In the genomic region with DNA sequence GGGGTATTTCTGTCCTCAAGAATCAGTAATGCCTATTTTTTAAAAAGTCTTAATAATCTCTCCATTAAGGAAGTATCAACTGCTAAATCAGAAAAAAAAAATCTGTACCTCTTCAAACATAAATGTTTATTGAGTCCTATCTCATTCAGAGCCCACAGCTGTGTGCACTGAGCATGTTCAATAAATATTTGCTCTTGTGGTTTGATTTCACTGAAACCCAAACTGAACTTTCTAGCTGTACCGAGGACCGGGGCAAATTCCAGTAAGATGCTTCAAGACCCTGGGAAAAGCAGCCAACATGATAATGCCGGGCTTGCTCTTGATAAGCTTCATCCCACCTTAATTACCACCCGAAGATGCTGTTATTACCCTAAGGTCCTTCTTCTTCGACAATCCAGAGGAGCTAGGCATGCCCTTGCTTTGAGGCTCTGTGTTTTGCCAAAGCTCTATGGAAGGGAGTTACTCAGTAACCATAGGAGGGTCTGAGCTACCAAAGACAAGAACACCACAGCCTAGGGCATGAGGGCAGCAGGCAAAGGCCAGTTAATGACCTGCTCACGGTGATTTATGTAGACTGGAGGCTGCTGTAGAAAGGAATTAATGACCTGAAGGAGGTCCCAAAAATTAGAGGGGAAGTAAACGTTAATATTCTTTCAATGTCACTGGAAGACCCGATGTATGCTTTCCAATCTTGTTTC, we compare ENCODE assay signal across 21 mouse cellular contexts. TPM values are rescaled to one million over a fixed set of nuclear protein-coding genes. Genes with fewer than 3 reads are reported as not detected.
A peak's percentile ranks its signal among the peaks of the same experiment; 100 is the strongest.
DNase-seq lines count a peak whose midpoint lies in the region; ATAC-seq and TF ChIP-seq lines count a peak whose summit lies in the region.
"Had no signal": no experiment of that assay in that cellular context is flagged by ENCODE, and none has a peak within 500 bp of the region (broad histone marks: within the 10 kb centered on the region; RNA-seq: fewer than 3 reads in every experiment).

No protein-coding gene starts in this region.

- no peak overlapping the region for H3K27ac ChIP-seq in kidney, adult 2 months (ENCODE audit: insufficient read depth, low read depth, low read length)
- H3K27ac ChIP-seq in liver, embryonic 15.5 days (replicated peaks) = peak overlapping the region; percentile 75
- no peak overlapping the region for H3K27ac ChIP-seq in forebrain, embryonic 11.5 days (ENCODE audit: low read depth, low read length)
- H3K27ac ChIP-seq: embryonic facial prominence, embryonic 10.5 days; forebrain, embryonic 13.5 days; hindbrain, embryonic 12.5 days; limb, embryonic 15.5 days; midbrain, embryonic 13.5 days; neural tube, embryonic 13.5 days had no signal

- TF ChIP-seq CTCF in kidney, adult 2 months (conservative IDR thresholded peaks at IDR 0.05; ENCODE audit: insufficient read depth, insufficient read length, low read depth, low read length) = no peak

- H3K4me1 ChIP-seq in kidney, adult 2 months (ENCODE audit: control insufficient read depth, insufficient read depth, low read length) = no peaks in the 10 kb centered on the region; the same call in 1 of the 2 replicates
- peaks cover under 1% of the 10 kb centered on the region for H3K4me1 ChIP-seq in liver, embryonic 15.5 days (replicated peaks)
- no peaks in the 10 kb centered on the region for H3K4me1 ChIP-seq in forebrain, embryonic 11.5 days (replicated peaks; ENCODE audit: control insufficient read depth, insufficient read depth, low read length)
- H3K4me1 ChIP-seq: forebrain, embryonic 13.5 days; hindbrain, embryonic 12.5 days; limb, embryonic 15.5 days; midbrain, embryonic 13.5 days; neural tube, embryonic 13.5 days had no signal

- 29% methylated on average over 8 of the region's 8 CpGs for WGBS in kidney, adult 2 months
- 64% methylated on average over 8 of the region's 8 CpGs for WGBS in liver, embryonic 15.5 days (ENCODE audit: insufficient replicate concordance)
- 91% methylated on average over 8 of the region's 8 CpGs for WGBS in forebrain, embryonic 11.5 days

- peak; percentile 26 for DNase-seq in kidney, adult 18-20 months
- DNase-seq in kidney, adult 2 months = peak; percentile 68
- peak; percentile 24 for DNase-seq in kidney, postnatal 14 days
- no peak for DNase-seq in forebrain, embryonic 11.5 days (ENCODE audit: low spot score)
- no peak for DNase-seq in gastrocnemius, adult 8-10 months (ENCODE audit: low spot score in 2 of 2)
- DNase-seq in gastrocnemius, postnatal 14 days = no peak
- DNase-seq: adrenal gland, adult 2 months; cerebellum, adult 8-10 months; gastrocnemius, postnatal 36 days; heart, postnatal 10 days; lung, postnatal 14 days; right cerebral cortex, postnatal 14 days; thymus, adult 2 months had no signal

- H3K4me2 ChIP-seq in liver, embryonic 15.5 days = no peak overlapping the region
- no peak overlapping the region for H3K4me2 ChIP-seq in forebrain, embryonic 11.5 days (ENCODE audit: low read depth, low read length, severe bottlenecking)
- H3K4me2 ChIP-seq: forebrain, embryonic 13.5 days; heart, embryonic 11.5 days; hindbrain, embryonic 12.5 days; limb, embryonic 15.5 days; midbrain, embryonic 13.5 days; neural tube, embryonic 13.5 days had no signal

- TF ChIP-seq POLR2A in kidney, adult 2 months (IDR thresholded peaks at IDR 0.05; ENCODE audit: low read depth, low read length) = no peak

- no peak overlapping the region for H3K4me3 ChIP-seq in kidney, adult 2 months (ENCODE audit: insufficient read depth, low read depth, low read length)
- no peak overlapping the region for H3K4me3 ChIP-seq in liver, embryonic 15.5 days (replicated peaks)
- no peak overlapping the region for H3K4me3 ChIP-seq in forebrain, embryonic 11.5 days (ENCODE audit: low read depth, low read length)
- H3K4me3 ChIP-seq: embryonic facial prominence, embryonic 10.5 days; forebrain, embryonic 13.5 days; hindbrain, embryonic 12.5 days; limb, embryonic 15.5 days; midbrain, embryonic 13.5 days; neural tube, embryonic 13.5 days had no signal

- no peaks in the 10 kb centered on the region for H3K36me3 ChIP-seq in kidney, adult 2 months (ENCODE audit: control insufficient read depth, insufficient read depth, low read length)
- H3K36me3 ChIP-seq in liver, embryonic 15.5 days (replicated peaks) = no peaks in the 10 kb centered on the region
- no peaks in the 10 kb centered on the region for H3K36me3 ChIP-seq in forebrain, embryonic 11.5 days (ENCODE audit: control insufficient read depth, insufficient read depth, low read length)
- H3K36me3 ChIP-seq: hindbrain, embryonic 12.5 days; limb, embryonic 15.5 days had no signal

- intact Hi-C loops in gastrocnemius, postnatal 14 days (cut with DNase I; ENCODE audit: low total_unique reads) = no loop called here

- H3K9ac ChIP-seq in liver, embryonic 15.5 days = no peak overlapping the region
- no peak overlapping the region for H3K9ac ChIP-seq in forebrain, embryonic 11.5 days (ENCODE audit: low read length)
- H3K9ac ChIP-seq: forebrain, embryonic 13.5 days; hindbrain, embryonic 12.5 days; limb, embryonic 15.5 days; midbrain, embryonic 13.5 days; neural tube, embryonic 13.5 days had no signal

- ATAC-seq in liver, embryonic 15.5 days (ENCODE audit: insufficient read depth) = peak; percentile 60
- ATAC-seq in forebrain, embryonic 11.5 days (replicated peaks; ENCODE audit: low FRiP score) = no peak
- ATAC-seq: forebrain, embryonic 13.5 days; midbrain, embryonic 13.5 days had no signal

- H3K27me3 ChIP-seq in kidney, adult 2 months (replicated peaks; ENCODE audit: control insufficient read depth, insufficient read depth, low read length) = no peaks in the 10 kb centered on the region
- H3K27me3 ChIP-seq in liver, embryonic 15.5 days = no peaks in the 10 kb centered on the region
- H3K27me3 ChIP-seq in forebrain, embryonic 11.5 days (ENCODE audit: control insufficient read depth, insufficient read depth, low read length) = no peaks in the 10 kb centered on the region
- H3K27me3 ChIP-seq: forebrain, embryonic 13.5 days; hindbrain, embryonic 12.5 days; limb, embryonic 15.5 days; midbrain, embryonic 13.5 days; neural tube, embryonic 13.5 days had no signal

- H3K9me3 ChIP-seq in liver, embryonic 15.5 days (replicated peaks) = no peaks in the 10 kb centered on the region
- no peaks in the 10 kb centered on the region for H3K9me3 ChIP-seq in forebrain, embryonic 11.5 days (ENCODE audit: control insufficient read depth, low read length)
- H3K9me3 ChIP-seq: embryonic facial prominence, embryonic 10.5 days; forebrain, embryonic 13.5 days; hindbrain, embryonic 12.5 days; limb, embryonic 15.5 days; midbrain, embryonic 13.5 days; neural tube, embryonic 13.5 days had no signal

RNA-seq across cellular contexts. Expression of a gene that starts 2.3 kb away (rescaled TPM):
- 2.3 and 3.3 TPM in 2 replicates for polyA plus RNA-seq in kidney, adult 2 months (2012; rRNA removed)
- polyA plus RNA-seq in liver, embryonic 15.5 days (2015; fragmentation: Nextera tagmentation; extraction: Ambion mirVana) = 916 and 1,075 TPM in 2 replicates
- polyA plus RNA-seq in forebrain, embryonic 11.5 days (2014; fragmentation: Nextera tagmentation; extraction: Ambion mirVana) = 1.5 and 2.1 TPM in 2 replicates
- total RNA-seq in gastrocnemius, adult 8-10 months (2022) = 1 to 10 TPM in 1 of 4 experiments, under 1 TPM in 1, not detected in 2; 0.70 to 1.6 TPM
- under 1 TPM; 0.14 to 0.29 TPM for total RNA-seq in gastrocnemius, postnatal 14 days (2021)

RNA-seq across cellular contexts. Expression of a gene that starts 54.0 kb away (rescaled TPM):
- 1.7 and 1.8 TPM in 2 replicates for polyA plus RNA-seq in kidney, adult 2 months (2012; rRNA removed)
- polyA plus RNA-seq in liver, embryonic 15.5 days (2015; fragmentation: Nextera tagmentation; extraction: Ambion mirVana) = 1.3 and 2.0 TPM in 2 replicates
- 8.3 and 14.4 TPM in 2 replicates for polyA plus RNA-seq in forebrain, embryonic 11.5 days (2014; fragmentation: Nextera tagmentation; extraction: Ambion mirVana)
- total RNA-seq in gastrocnemius, adult 8-10 months (2022) = 10 to 100 TPM in 2 of 4 experiments, 1 to 10 TPM in 2; 6.5 to 15.4 (median 9.2) TPM
- total RNA-seq in gastrocnemius, postnatal 14 days (2021) = 1 to 10 TPM; 4.6 to 9.1 TPM

Comparison
In these comparisons a context has a peak if more than half of its experiments do, and no peak if none do; other contexts are left out.
1. DNase-seq: peak in kidney, adult 18-20 months (single experiment), kidney, adult 2 months (single experiment) and kidney, postnatal 14 days (single experiment); none in forebrain, embryonic 11.5 days (single experiment), gastrocnemius, adult 8-10 months (0 of 2) and gastrocnemius, postnatal 14 days (single experiment).
2. RNA of a gene that starts 2.3 kb away (polyA plus RNA-seq): 916 to 1,075 TPM in liver, embryonic 15.5 days; 2.3 to 3.3 TPM in kidney, adult 2 months and 1.5 to 2.1 TPM in forebrain, embryonic 11.5 days; every median in the first group is over 100 times any median in the second.